Mouse (Mus musculus) spleen, adult 18-20 months (tissue): Measurements from ENCODE around the gene Hoxd12.

Experiments used
- DNase-seq, 2 experiments: peaks; one replicate each; pipeline ENCODE4 v3.0.0; 2022; ENCODE audit warnings: mixed read lengths in 2 of 2

Hoxd12 gene

GRCm38 (mm10) chr2:74710929-74711543, 36.2 kb downstream of the Hoxd12 start:
- DNase-seq = no peak

- no peak for DNase-seq
Measured at GRCm38 (mm10) chr2:74711721-74712621, 37.2 kb downstream of the Hoxd12 start, which contains the start of the genes Hoxd3 and Hoxd4. Gene Hoxd3, plus strand, starts transcription at chr2:74711927. Gene Hoxd4, plus strand, starts transcription at chr2:74711929.

- DNase-seq = no peak
Measured at GRCm38 (mm10) chr2:74713239-74714150, 38.7 kb downstream of the Hoxd12 start.

GRCm38 (mm10) chr2:74714156-74714789, 39.5 kb downstream of the Hoxd12 start:
- no peak for DNase-seq

- DNase-seq = no peak
Measured at GRCm38 (mm10) chr2:74714881-74715280, 40.1 kb downstream of the Hoxd12 start.

GRCm38 (mm10) chr2:74715504-74716241, 40.9 kb downstream of the Hoxd12 start:
- peak in 1 of 2 experiments; percentile 58 for DNase-seq

- DNase-seq = no peak
Measured at GRCm38 (mm10) chr2:74720384-74720783, 45.6 kb downstream of the Hoxd12 start.

- no peak for DNase-seq
Measured at GRCm38 (mm10) chr2:74720955-74721491, 46.2 kb downstream of the Hoxd12 start.

- DNase-seq = no peak
Measured at GRCm38 (mm10) chr2:74721882-74722281, 47.1 kb downstream of the Hoxd12 start.

- DNase-seq = no peak
Measured at GRCm38 (mm10) chr2:74722949-74723348, 48.1 kb downstream of the Hoxd12 start.

- no peak for DNase-seq
Measured at GRCm38 (mm10) chr2:74724244-74725015, 49.6 kb downstream of the Hoxd12 start.

- no peak for DNase-seq
Measured at GRCm38 (mm10) chr2:74725171-74725570, 50.4 kb downstream of the Hoxd12 start.

- DNase-seq = no peak
Measured at GRCm38 (mm10) chr2:74726551-74726950, 51.7 kb downstream of the Hoxd12 start, which contains the start of gene Gm28230. Gene Gm28230, plus strand, starts transcription at chr2:74726728.

- DNase-seq = no peak
Measured at GRCm38 (mm10) chr2:74726973-74727639, 52.3 kb downstream of the Hoxd12 start.
